Comparison of ENCODE assay signal across 32 mouse cellular contexts in the genomic region with DNA sequence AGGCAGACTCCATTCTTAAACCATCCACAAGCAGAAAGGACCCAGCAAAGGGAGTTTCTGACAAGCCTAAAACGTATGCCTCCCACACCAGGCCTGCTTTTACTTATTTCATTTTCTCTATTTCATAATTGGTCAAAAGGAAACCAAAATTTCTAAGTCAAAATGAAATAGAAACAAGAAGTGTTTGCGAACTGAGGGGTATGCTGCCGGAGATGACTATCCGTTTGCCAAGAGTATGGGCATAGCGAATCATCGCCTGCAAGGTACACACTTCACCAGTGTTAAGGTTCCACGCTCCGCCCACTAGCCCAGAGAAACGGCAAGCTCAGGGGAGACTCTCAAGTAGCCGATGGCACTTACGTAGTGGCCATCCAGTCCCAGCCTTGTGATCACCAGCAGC.
DNase-seq lines count a peak whose midpoint lies in the region; ATAC-seq and TF ChIP-seq lines count a peak whose summit lies in the region.
"Had no signal": no experiment of that assay in that cellular context is flagged by ENCODE, and none has a peak within 500 bp of the region (broad histone marks: within the 10 kb centered on the region; RNA-seq: fewer than 3 reads in every experiment).

No protein-coding gene starts in this region.

- H3K36me3 ChIP-seq in spleen, adult 2 months (ENCODE audit: control insufficient read depth, insufficient read depth, low read length): peaks cover 5% of the 10 kb centered on the region; the same call in 1 of the 2 replicates
- H3K36me3 ChIP-seq: hindbrain, embryonic 15.5 days; midbrain, embryonic 15.5 days; neural tube, embryonic 15.5 days had no signal

- no peak overlapping the region for H3K4me3 ChIP-seq in spleen, adult 2 months (ENCODE audit: extremely low read depth, insufficient read depth, insufficient read length)
- no peak overlapping the region for H3K4me3 ChIP-seq in layer of hippocampus, adult 2 months
- H3K4me3 ChIP-seq: embryonic facial prominence, embryonic 12.5 days; gastrocnemius, adult 2 months; heart, adult 2 months; heart, embryonic 12.5 days; hindbrain, embryonic 10.5 days; hindbrain, embryonic 15.5 days; midbrain, embryonic 10.5 days; midbrain, embryonic 15.5 days; neural tube, embryonic 15.5 days had no signal

- no peak for DNase-seq in spleen, adult 2 months (ENCODE audit: low read depth in 1 of 2, low spot score in 2 of 2)
- DNase-seq in spleen, adult 18-20 months: no peak
- DNase-seq in brain, adult 2 months (ENCODE audit: low read depth, low spot score): peak; percentile 35
- DNase-seq in layer of hippocampus, adult 2 months (ENCODE audit: low spot score in 2 of 2): no peak
- DNase-seq in cerebellum, adult 8-10 months: no peak
- DNase-seq in spleen, postnatal 14 days (ENCODE audit: low spot score in 2 of 2): no peak
- DNase-seq: adrenal gland, postnatal 36 days; cerebellum, adult 2 months; cerebellum, postnatal 25 days; embryo, embryonic 11 days; gastrocnemius, adult 2 months; gastrocnemius, postnatal 36 days; heart, adult 2 months; kidney, postnatal 10 days; layer of hippocampus, adult 9-11 months; liver; lung, adult 2 months; lung, postnatal 10 days; thymus, postnatal 25 days had no signal

- 83% methylated on average over 11 of the region's 11 CpGs for WGBS in spleen, adult 2 months

- TF ChIP-seq CTCF in spleen, adult 2 months (IDR thresholded peaks at IDR 0.05; ENCODE audit: extremely low read depth, insufficient read depth, insufficient read length, insufficient replicate concordance): no peak
- no peak for TF ChIP-seq CTCF in layer of hippocampus, adult 2 months (conservative IDR thresholded peaks at IDR 0.05)

- H3K27me3 ChIP-seq in spleen, adult 2 months (ENCODE audit: control insufficient read depth, insufficient read depth, low read length): no peaks in the 10 kb centered on the region
- H3K27me3 ChIP-seq: embryonic facial prominence, embryonic 12.5 days; heart, embryonic 12.5 days; hindbrain, embryonic 15.5 days; midbrain, embryonic 15.5 days; neural tube, embryonic 15.5 days; Patski had no signal

- H3K4me1 ChIP-seq in spleen, adult 2 months (ENCODE audit: control insufficient read depth, insufficient read depth, insufficient read length): peaks cover 12% of the 10 kb centered on the region
- H3K4me1 ChIP-seq: hindbrain, embryonic 15.5 days had no signal

- H3K27ac ChIP-seq in spleen, adult 2 months (ENCODE audit: insufficient read depth, low read length): 0 out of 2 replicates have a peak overlapping the region, but pooled peaks have one; percentile 2
- H3K27ac ChIP-seq in layer of hippocampus, adult 2 months: no peak overlapping the region
- H3K27ac ChIP-seq: embryonic facial prominence, embryonic 12.5 days; gastrocnemius, adult 2 months; heart, adult 2 months; hindbrain, embryonic 10.5 days; hindbrain, embryonic 15.5 days; liver, embryonic 14.5 days; macrophage; midbrain, embryonic 10.5 days; midbrain, embryonic 15.5 days; neural tube, embryonic 15.5 days had no signal

- TF ChIP-seq POLR2A in spleen, adult 2 months (IDR thresholded peaks at IDR 0.05; ENCODE audit: low read depth, low read length): no peak

- 0 out of 2 replicates have a peak, but pooled peaks have one; percentile 10 for ATAC-seq in megakaryocyte, adult 5-6 weeks (ENCODE audit: poor library complexity, severe bottlenecking)
- ATAC-seq: forebrain, embryonic 14.5 days; intestine, embryonic 16.5 days; midbrain, embryonic 15.5 days; Patski had no signal
